Mouse (Mus musculus) MEL (cell line): Measurements from ENCODE around the gene St6galnac5. TPM values are rescaled to one million over a fixed set of nuclear protein-coding genes. Genes with fewer than 3 reads are reported as not detected.

ENCODE experiments used
- DNase-seq: peaks from one replicate; pipeline ENCODE4 v3.0.0; 2011; ENCODE audit warnings: low read depth, low spot score
- H3K27ac ChIP-seq: 2 replicates; pipeline ENCODE4 v1.5.1; 2012; ENCODE audit warnings: low read depth, mild to moderate bottlenecking, control low read depth, low read length, moderate library complexity; ENCODE audit not compliant: control insufficient read depth
- H3K27me3 ChIP-seq, 2 experiments: fragments of 150-350 bp in 1 of 2; sonication (generic) in 1 of 2; 2 replicates each; pipeline ENCODE4 v1.6.1; 2012; ENCODE audit warnings: low read length in 2 of 2, mild to moderate bottlenecking in 2 of 2, improper control_type of control experiment in 1 of 2, moderate library complexity in 1 of 2; ENCODE audit not compliant: insufficient read depth in 2 of 2, control insufficient read depth in 1 of 2
- H3K36me3 ChIP-seq, 2 experiments: 2 replicates each; pipeline ENCODE4 v1.6.1; 2012 to 2014; ENCODE audit warnings: low read length in 2 of 2, improper control_type of control experiment in 1 of 2, inconsistent platforms in 1 of 2, mild to moderate bottlenecking in 1 of 2; ENCODE audit not compliant: insufficient read depth in 2 of 2, control insufficient read depth in 1 of 2
- H3K4me1 ChIP-seq, 2 experiments: fragments of 150-350 bp in 1 of 2; sonication (generic) in 1 of 2; 2 replicates each; pipeline ENCODE4 v1.6.1; 2012; ENCODE audit warnings: low read length in 2 of 2, improper control_type of control experiment in 1 of 2, mild to moderate bottlenecking in 1 of 2; ENCODE audit not compliant: insufficient read depth in 2 of 2, control insufficient read depth in 1 of 2
- H3K4me3 ChIP-seq, 2 experiments: fragments of 150-350 bp in 1 of 2; sonication (generic) in 1 of 2; 2 replicates each; pipeline ENCODE4 v1.5.1; 2012; ENCODE audit warnings: low read depth in 2 of 2, low read length in 2 of 2, mild to moderate bottlenecking in 2 of 2, moderate library complexity in 2 of 2, control low read depth in 1 of 2, improper control_type of control experiment in 1 of 2; ENCODE audit not compliant: control insufficient read depth in 1 of 2, insufficient read depth in 1 of 2
- H3K79me2 ChIP-seq: 2 replicates; pipeline ENCODE4 v1.6.1; 2012; ENCODE audit warnings: mild to moderate bottlenecking, low read length, moderate library complexity; ENCODE audit not compliant: control insufficient read depth, poor library complexity, insufficient read depth
- H3K9ac ChIP-seq: 2 replicates; pipeline ENCODE4 v1.6.1; 2012; ENCODE audit warnings: low read depth, mild to moderate bottlenecking, control low read depth, low read length, moderate library complexity; ENCODE audit not compliant: control insufficient read depth, poor library complexity, severe bottlenecking
- H3K9me3 ChIP-seq: fragments of 150-350 bp; sonication (generic); replicated peaks from 2 replicates; pipeline ENCODE4 v1.6.1; 2012; ENCODE audit warnings: mild to moderate bottlenecking, low read length, improper control_type of control experiment, moderate library complexity; ENCODE audit not compliant: insufficient read depth
- BHLHE40 ChIP-seq: IDR thresholded peaks from 2 replicates; pipeline ENCODE4 v1.6.1; 2012; ENCODE audit warnings: low read depth, mild to moderate bottlenecking, inconsistent platforms, low read length, improper control_type of control experiment, borderline replicate concordance
- CHD1 ChIP-seq: IDR thresholded peaks from 2 replicates; pipeline ENCODE4 v1.6.1; 2012; ENCODE audit warnings: low read depth, mild to moderate bottlenecking, inconsistent platforms, low read length, improper control_type of control experiment
- CHD2 ChIP-seq: IDR thresholded peaks from 2 replicates; pipeline ENCODE4 v1.6.1; 2011; ENCODE audit warnings: low read length, improper control_type of control experiment
- CTCF ChIP-seq, 3 experiments: IDR thresholded peaks in 2 of 3; conservative IDR thresholded peaks in 1 of 3; 2 replicates each; pipeline ENCODE4 v1.5.1; 2011 to 2012; ENCODE audit warnings: low read length in 3 of 3, low read depth in 2 of 3, mild to moderate bottlenecking in 2 of 3, improper control_type of control experiment in 1 of 3, inconsistent platforms in 1 of 3, mixed read lengths in 1 of 3, moderate library complexity in 1 of 3; ENCODE audit not compliant: control insufficient read depth in 1 of 3, insufficient read depth in 1 of 3, poor library complexity in 1 of 3, severe bottlenecking in 1 of 3
- E2F4 ChIP-seq: IDR thresholded peaks from 2 replicates; pipeline ENCODE4 v1.6.1; 2011; ENCODE audit warnings: low read depth, low read length, improper control_type of control experiment, borderline replicate concordance
- ELF1 ChIP-seq: IDR thresholded peaks from 2 replicates; pipeline ENCODE4 v1.6.1; 2014; ENCODE audit warnings: low read depth, mild to moderate bottlenecking, inconsistent platforms, low read length, improper control_type of control experiment, moderate library complexity
- EP300 ChIP-seq, 2 experiments: IDR thresholded peaks; 2 replicates each; pipeline ENCODE4 v1.6.1; 2011; ENCODE audit warnings: improper control_type of control experiment in 2 of 2, low read length in 2 of 2, low read depth in 1 of 2, mild to moderate bottlenecking in 1 of 2
- GABPA ChIP-seq: IDR thresholded peaks from 2 replicates; pipeline ENCODE4 v1.6.1; 2012; ENCODE audit warnings: low read depth, mild to moderate bottlenecking, inconsistent platforms, low read length, improper control_type of control experiment, moderate library complexity
- GATA1 ChIP-seq: IDR thresholded peaks from 2 replicates; pipeline ENCODE4 v1.6.1; 2011; ENCODE audit warnings: low read depth, low read length, improper control_type of control experiment
- HCFC1 ChIP-seq: IDR thresholded peaks from 2 replicates; pipeline ENCODE4 v1.6.1; 2012; ENCODE audit warnings: low read depth, mild to moderate bottlenecking, inconsistent platforms, low read length, improper control_type of control experiment, moderate library complexity
- JUND ChIP-seq: IDR thresholded peaks from 2 replicates; pipeline ENCODE4 v1.6.1; 2011; ENCODE audit warnings: low read depth, mild to moderate bottlenecking, improper control_type of control experiment, low read length
- KAT2A ChIP-seq: conservative IDR thresholded peaks from 2 replicates; pipeline ENCODE4 v1.6.1; 2012; ENCODE audit warnings: low read depth, low read length, improper control_type of control experiment, inconsistent platforms
- MAFK ChIP-seq: IDR thresholded peaks from 2 replicates; pipeline ENCODE4 v1.6.1; 2011; ENCODE audit warnings: low read depth, mild to moderate bottlenecking, low read length, improper control_type of control experiment, borderline replicate concordance
- MAX ChIP-seq: IDR thresholded peaks from 2 replicates; pipeline ENCODE4 v1.6.1; 2011; ENCODE audit warnings: low read length, improper control_type of control experiment
- MAZ ChIP-seq: IDR thresholded peaks from 2 replicates; pipeline ENCODE4 v1.6.1; 2012; ENCODE audit warnings: low read depth, mild to moderate bottlenecking, inconsistent platforms, low read length, improper control_type of control experiment
- MEF2A ChIP-seq: IDR thresholded peaks from 2 replicates; pipeline ENCODE4 v1.6.1; 2014; ENCODE audit warnings: low read depth, mild to moderate bottlenecking, inconsistent platforms, low read length, improper control_type of control experiment; ENCODE audit not compliant: poor library complexity, insufficient replicate concordance, severe bottlenecking; ENCODE audit errors: extremely low read depth
- MYB ChIP-seq: IDR thresholded peaks from 2 replicates; pipeline ENCODE4 v1.6.1; 2011; ENCODE audit warnings: mild to moderate bottlenecking, low read depth, low read length, improper control_type of control experiment
- MYC ChIP-seq: IDR thresholded peaks from 2 replicates; pipeline ENCODE4 v1.6.1; 2011; ENCODE audit warnings: low read depth, mild to moderate bottlenecking, low read length, improper control_type of control experiment, moderate library complexity
- NELFE ChIP-seq: IDR thresholded peaks from 2 replicates; pipeline ENCODE4 v1.6.1; 2011; ENCODE audit warnings: low read depth, low read length, improper control_type of control experiment
- NRF1 ChIP-seq: IDR thresholded peaks from 2 replicates; pipeline ENCODE4 v1.6.1; 2014; ENCODE audit warnings: low read depth, mild to moderate bottlenecking, inconsistent platforms, low read length, improper control_type of control experiment, moderate library complexity; ENCODE audit not compliant: poor library complexity, insufficient read depth, severe bottlenecking
- POLR2A ChIP-seq, 2 experiments: IDR thresholded peaks; 2 replicates each; pipeline ENCODE4 v1.6.1; 2011 to 2012; ENCODE audit warnings: low read length in 2 of 2, mild to moderate bottlenecking in 2 of 2, control low read depth in 1 of 2, improper control_type of control experiment in 1 of 2, low read depth in 1 of 2, moderate library complexity in 1 of 2; ENCODE audit not compliant: control insufficient read depth in 1 of 2, insufficient read depth in 1 of 2, poor library complexity in 1 of 2
- POLR2AphosphoS2 ChIP-seq: IDR thresholded peaks from 2 replicates; pipeline ENCODE4 v1.6.1; 2011; ENCODE audit warnings: low read length, improper control_type of control experiment
- POLR2AphosphoS5 ChIP-seq: IDR thresholded peaks from 2 replicates; pipeline ENCODE4 v1.6.1; 2012; ENCODE audit warnings: low read depth, borderline replicate concordance, mild to moderate bottlenecking, inconsistent platforms, low read length, moderate library complexity, mixed read lengths
- RAD21 ChIP-seq: IDR thresholded peaks from 2 replicates; pipeline ENCODE4 v1.6.1; 2011; ENCODE audit warnings: mild to moderate bottlenecking, low read depth, low read length, improper control_type of control experiment
- RCOR1 ChIP-seq: IDR thresholded peaks from 2 replicates; pipeline ENCODE4 v1.6.1; 2012; ENCODE audit warnings: low read depth, mild to moderate bottlenecking, inconsistent platforms, low read length, improper control_type of control experiment
- SIN3A ChIP-seq: IDR thresholded peaks from 2 replicates; pipeline ENCODE4 v1.6.1; 2012; ENCODE audit warnings: low read length, improper control_type of control experiment, inconsistent platforms
- SMC3 ChIP-seq: IDR thresholded peaks from 2 replicates; pipeline ENCODE4 v1.6.1; 2011; ENCODE audit warnings: low read depth, low read length, improper control_type of control experiment
- TAL1 ChIP-seq: IDR thresholded peaks from 2 replicates; pipeline ENCODE4 v1.6.1; 2012; ENCODE audit warnings: mild to moderate bottlenecking, inconsistent platforms, low read length, moderate library complexity, mixed read lengths
- TBP ChIP-seq: IDR thresholded peaks from 2 replicates; pipeline ENCODE4 v1.8.0; 2011; ENCODE audit warnings: low read depth, low read length, improper control_type of control experiment
- TCF12 ChIP-seq: IDR thresholded peaks from 2 replicates; pipeline ENCODE4 v1.6.1; 2014; ENCODE audit warnings: low read depth, mild to moderate bottlenecking, inconsistent platforms, low read length, improper control_type of control experiment, moderate library complexity
- UBTF ChIP-seq: IDR thresholded peaks from 2 replicates; pipeline ENCODE4 v1.6.1; 2012; ENCODE audit warnings: low read depth, mild to moderate bottlenecking, inconsistent platforms, low read length, improper control_type of control experiment, moderate library complexity, borderline replicate concordance; ENCODE audit not compliant: insufficient read depth
- USF2 ChIP-seq, 2 experiments: IDR thresholded peaks; 2 replicates each; pipeline ENCODE4 v1.6.1; 2011 to 2012; ENCODE audit warnings: improper control_type of control experiment in 2 of 2, low read length in 2 of 2, borderline replicate concordance in 1 of 2, inconsistent platforms in 1 of 2, low read depth in 1 of 2, mild to moderate bottlenecking in 1 of 2; ENCODE audit not compliant: insufficient read depth in 1 of 2
- ZC3H11A ChIP-seq: IDR thresholded peaks from 2 replicates; pipeline ENCODE4 v1.6.1; 2012; ENCODE audit warnings: low read depth, mild to moderate bottlenecking, inconsistent platforms, low read length, improper control_type of control experiment
- ZKSCAN1 ChIP-seq: IDR thresholded peaks from 2 replicates; pipeline ENCODE4 v1.6.1; 2012; ENCODE audit warnings: low read depth, mild to moderate bottlenecking, inconsistent platforms, low read length, improper control_type of control experiment, moderate library complexity
- ZMIZ1 ChIP-seq: IDR thresholded peaks from 2 replicates; pipeline ENCODE4 v1.6.1; 2012; ENCODE audit warnings: low read depth, mild to moderate bottlenecking, inconsistent platforms, low read length, improper control_type of control experiment, moderate library complexity
- ZNF384 ChIP-seq: IDR thresholded peaks from 2 replicates; pipeline ENCODE4 v1.6.1; 2012; ENCODE audit warnings: low read depth, mild to moderate bottlenecking, inconsistent platforms, low read length, improper control_type of control experiment
- polyA plus RNA-seq, 2 experiments: library from polyadenylated mRNA; stranded (reverse) in 1 of 2; unstranded in 1 of 2; fragments of >175 nt in 1 of 2; fragments of >200 nt in 1 of 2; gene quantifications; 2 replicates each; pipeline versions ENCODE4 v1.2.1 to v1.2.4; 2012; ENCODE audit warnings: low replicate concordance in 2 of 2, low read depth in 1 of 2; ENCODE audit not compliant: insufficient read length in 2 of 2, insufficient read depth in 1 of 2, missing spikeins in 1 of 2
- total RNA-seq: library from RNA; depleted of rRNA; stranded (reverse); fragments of 300-350 nt; gene quantifications from 2 replicates; pipeline ENCODE4 v1.2.3, GENCODE M21; 2012

The St6galnac5 gene
- total and polyA plus RNA-seq, 3 experiments: not detected

- Histone ChIP-seq H3K36me3 (peaks cover 0 to 26% of the 10 kb centered on the region in 2 experiments; a peak in 2 of 4 replicates), H3K9ac (peak overlapping the region; percentile 3; the same call in 1 of the 2 replicates), H3K27ac (no peak overlapping the region), H3K4me1 (peaks cover 21 to 26% of the 10 kb centered on the region in 2 experiments), H3K27me3 (no peaks in the 10 kb centered on the region), H3K79me2 (no peaks in the 10 kb centered on the region), H3K9me3 (no peaks in the 10 kb centered on the region), H3K4me3 (peak overlapping the region; percentile 35 to 49)
- peak; percentile 85 for DNase-seq
- TF ChIP-seq POLR2AphosphoS5 (no peak), MYC (0 out of 2 replicates have a peak, but pooled peaks have one; percentile 27), MAZ (peak; percentile 66; the same call in 1 of the 2 replicates), MAFK (no peak), UBTF (no peak), POLR2A (IDR thresholded peaks at IDR 0.05; ENCODE audit: control insufficient read depth in 1 of 2, insufficient read depth in 1 of 2, low read depth in 1 of 2, low read length in 2 of 2, poor library complexity in 1 of 2) (no peak), E2F4 (no peak), TCF12 (no peak), CTCF (IDR thresholded peaks at IDR 0.05 in 2 of 3, conservative IDR thresholded peaks at IDR 0.05 in 1 of 3; ENCODE audit: control insufficient read depth in 1 of 3, insufficient read depth in 1 of 3, low read depth in 2 of 3, low read length in 3 of 3, poor library complexity in 1 of 3, severe bottlenecking in 1 of 3) (peak; percentile 84 to 91 (median 88)), NRF1 (no peak), RAD21 (peak; percentile 66), HCFC1 (no peak), EP300 (IDR thresholded peaks at IDR 0.05; ENCODE audit: low read depth in 1 of 2, low read length in 2 of 2) (no peak), CHD1 (no peak), RCOR1 (no peak), CHD2 (no peak), KAT2A (no peak), SMC3 (peak; percentile 90), POLR2AphosphoS2 (no peak), ELF1 (no peak), ZC3H11A (peak; percentile 75), ZNF384 (0 out of 2 replicates have a peak, but pooled peaks have one; percentile 8), MYB (no peak), MAX (no peak), TAL1 (no peak), GATA1 (peak; percentile 27; the same call in 1 of the 2 replicates), ZMIZ1 (no peak), JUND (no peak), MEF2A (no peak), BHLHE40 (no peak), GABPA (no peak), USF2 (IDR thresholded peaks at IDR 0.05; ENCODE audit: borderline replicate concordance in 1 of 2, insufficient read depth in 1 of 2, low read depth in 1 of 2, low read length in 2 of 2) (no peak), NELFE (no peak), ZKSCAN1 (no peak), SIN3A (no peak; the same call in 1 of the 2 replicates), TBP (no peak; the same call in 1 of the 2 replicates)
Observed at GRCm38 (mm10) chr3:152958358-152959150, 23.5 kb downstream of the St6galnac5 start.
